Mouse (Mus musculus): ENCODE data around the gene Ewsr1. TPM values are rescaled to one million over a fixed set of nuclear protein-coding genes. Genes with fewer than 3 reads are reported as not detected.
"Not testable (repeated sequence)": the region's sequence is repeated elsewhere in the genome, so short reads cannot be mapped to it uniquely, and the experiment has no call there.

Ewsr1 gene
- total RNA-seq, 2 experiments from 2014 or later: 303 to 308 TPM

DNA sequence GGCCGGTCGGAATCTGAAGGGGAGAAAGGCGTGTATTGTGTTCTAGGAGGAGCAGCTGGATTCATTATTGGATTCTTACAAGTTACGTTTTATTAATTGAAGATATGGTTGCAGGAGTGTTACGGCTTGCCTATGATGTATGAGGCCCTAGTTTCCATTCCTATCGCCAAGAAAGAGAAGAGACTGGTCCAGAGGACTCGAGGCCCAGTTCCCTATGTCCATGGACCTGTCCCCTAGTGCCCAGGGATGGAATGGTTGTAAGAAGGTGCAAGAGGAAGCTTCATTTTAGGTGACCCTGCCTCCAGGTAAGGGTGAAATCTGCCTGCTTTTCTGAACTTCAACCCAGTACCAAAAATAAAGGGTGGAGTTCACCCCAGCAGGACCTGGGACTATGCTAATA, 1.2 kb upstream of the Ewsr1 start:
- intact Hi-C loops (cut with DNase I): no loop called here
- DNase-seq (ENCODE audit: extremely low spot score in 1 of 2, low spot score in 2 of 2): no peak

GRCm38 (mm10) chr11:5099576-5100183, 614 bp upstream of the Ewsr1 start:
- intact Hi-C loops (cut with DNase I): no loop called here

DNA sequence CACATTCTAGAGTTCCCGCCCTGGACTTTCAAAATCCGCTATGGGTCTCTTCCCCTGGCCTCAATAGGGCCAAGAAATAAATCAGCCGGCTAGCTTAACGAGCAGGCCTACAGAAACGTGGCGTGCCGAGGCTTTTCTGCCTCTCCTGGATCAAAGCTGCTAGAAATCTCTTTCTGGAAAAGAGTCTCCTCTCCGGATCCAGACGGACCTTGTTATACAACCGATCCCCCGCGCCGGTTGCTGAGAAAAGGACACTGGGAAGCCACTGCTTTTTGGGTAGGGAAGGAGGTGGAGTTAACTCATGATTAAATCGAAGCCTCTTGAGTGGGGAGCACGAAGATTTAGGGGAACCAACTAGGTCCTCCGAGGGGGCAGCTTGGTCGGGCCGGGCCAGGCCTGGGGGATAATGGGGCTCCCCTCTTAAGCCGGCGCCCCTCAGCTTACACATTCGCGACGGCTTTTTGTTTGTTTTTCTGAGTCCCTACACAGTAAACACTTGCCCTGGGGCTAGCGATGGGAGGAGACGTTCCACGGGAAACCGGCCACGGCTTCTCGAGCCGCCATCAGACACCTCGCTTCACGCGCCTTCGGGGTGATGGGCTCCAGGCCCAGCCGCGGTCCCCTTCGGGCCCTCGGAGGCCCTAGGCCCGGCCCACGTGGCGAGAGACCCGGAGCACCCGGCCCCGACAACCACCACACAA, 881 bp downstream of the Ewsr1 start:
- intact Hi-C loops (cut with DNase I): no loop called here
- peak in 1 of 2 experiments; percentile 42 for DNase-seq (ENCODE audit: extremely low spot score in 1 of 2, low spot score in 2 of 2)

More at GRCm38 (mm10) chr11:5099576-5100183, 614 bp upstream of the Ewsr1 start:
- peak; percentile 75 to 89 for DNase-seq (ENCODE audit: extremely low spot score in 1 of 2, low spot score in 2 of 2)

DNA sequence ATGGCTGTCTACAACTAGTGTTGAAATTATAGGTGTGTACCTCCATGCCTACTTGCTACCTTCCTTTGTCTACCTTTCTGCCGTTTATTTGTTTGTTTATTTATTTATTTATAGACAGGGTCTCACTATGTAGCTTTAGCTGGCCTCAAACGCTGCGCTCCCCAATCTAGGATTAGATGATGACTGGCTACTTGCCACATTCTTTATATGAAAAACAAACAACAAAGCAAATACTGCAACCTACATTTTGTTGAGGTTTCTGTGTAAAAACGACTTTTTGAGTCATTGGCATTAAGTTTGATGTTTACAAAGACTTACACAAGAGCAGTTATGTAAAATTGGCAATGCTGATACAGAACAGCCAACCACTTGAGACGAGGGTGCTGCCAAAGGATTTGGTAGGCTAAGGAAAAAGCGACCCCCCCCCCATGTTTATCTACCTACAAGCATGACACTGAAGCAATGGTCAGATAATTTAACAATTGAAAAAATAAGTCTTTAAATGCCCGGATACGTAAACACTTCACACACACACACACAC, 2.5 kb downstream of the Ewsr1 start:
- intact Hi-C loops (cut with DNase I): no loop called here
- no peak for DNase-seq (ENCODE audit: extremely low spot score in 1 of 2, low spot score in 2 of 2)

DNA sequence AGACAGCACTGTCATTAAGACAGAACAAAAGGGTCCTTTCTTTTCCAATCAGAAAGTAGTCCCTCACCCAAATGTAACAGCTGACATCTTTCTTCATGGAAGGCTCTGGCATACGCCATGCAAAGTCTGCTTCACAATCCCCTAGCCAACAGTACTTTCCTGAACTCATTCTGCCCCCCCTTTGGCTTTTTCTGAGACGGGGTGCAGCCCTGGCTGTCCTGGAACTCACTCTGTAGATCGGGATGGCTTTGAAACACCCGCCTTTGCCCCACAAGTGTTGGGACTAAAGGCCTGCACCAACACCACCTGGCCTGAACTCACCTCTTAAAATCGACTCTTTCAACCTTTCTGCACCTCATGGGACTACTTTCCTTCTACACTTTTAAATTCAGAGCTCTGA, 3.2 kb downstream of the Ewsr1 start:
- DNase-seq (ENCODE audit: extremely low spot score in 1 of 2, low spot score in 2 of 2): no peak
- intact Hi-C loops (cut with DNase I): no loop called here

GRCm38 (mm10) chr11:5091706-5092105, 7.4 kb downstream of the Ewsr1 start:
- DNase-seq (ENCODE audit: extremely low spot score in 1 of 2, low spot score in 2 of 2): no peak
- intact Hi-C loops (cut with DNase I): no loop called here

GRCm38 (mm10) chr11:5089147-5089546, 9.9 kb downstream of the Ewsr1 start:
- DNase-seq (ENCODE audit: extremely low spot score in 1 of 2, low spot score in 2 of 2): no peak
- intact Hi-C loops (cut with DNase I): no loop called here

- intact Hi-C loops (cut with DNase I); DNase-seq (ENCODE audit: extremely low spot score in 1 of 2, low spot score in 2 of 2): not testable (repeated sequence)
Measured at GRCm38 (mm10) chr11:5076843-5077242, 22.2 kb downstream of the Ewsr1 start.

GRCm38 (mm10) chr11:5075760-5076159, 23.3 kb downstream of the Ewsr1 start:
- intact Hi-C loops (cut with DNase I): no loop called here
- DNase-seq (ENCODE audit: extremely low spot score in 1 of 2, low spot score in 2 of 2): no peak

DNA sequence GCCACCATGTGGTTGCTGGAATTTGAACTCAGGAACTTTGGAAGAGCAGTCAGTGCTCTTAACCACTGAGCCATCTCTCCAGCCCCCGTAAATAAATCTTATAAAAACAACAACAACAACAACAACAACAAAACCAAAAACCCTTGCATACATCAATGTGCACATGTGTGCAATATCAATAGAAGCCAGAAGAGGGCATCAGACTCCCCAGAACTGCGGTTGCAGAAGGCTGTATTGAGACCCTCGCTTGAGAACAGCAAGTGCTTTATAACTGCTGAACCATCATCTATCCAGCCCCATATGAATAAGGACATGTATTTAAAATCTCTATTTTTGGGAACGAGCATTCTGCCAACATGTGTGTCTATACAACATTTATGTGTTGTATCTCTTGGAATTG, 24.2 kb downstream of the Ewsr1 start:
- intact Hi-C loops (cut with DNase I): no loop called here
- DNase-seq (ENCODE audit: extremely low spot score in 1 of 2, low spot score in 2 of 2): no peak

DNA sequence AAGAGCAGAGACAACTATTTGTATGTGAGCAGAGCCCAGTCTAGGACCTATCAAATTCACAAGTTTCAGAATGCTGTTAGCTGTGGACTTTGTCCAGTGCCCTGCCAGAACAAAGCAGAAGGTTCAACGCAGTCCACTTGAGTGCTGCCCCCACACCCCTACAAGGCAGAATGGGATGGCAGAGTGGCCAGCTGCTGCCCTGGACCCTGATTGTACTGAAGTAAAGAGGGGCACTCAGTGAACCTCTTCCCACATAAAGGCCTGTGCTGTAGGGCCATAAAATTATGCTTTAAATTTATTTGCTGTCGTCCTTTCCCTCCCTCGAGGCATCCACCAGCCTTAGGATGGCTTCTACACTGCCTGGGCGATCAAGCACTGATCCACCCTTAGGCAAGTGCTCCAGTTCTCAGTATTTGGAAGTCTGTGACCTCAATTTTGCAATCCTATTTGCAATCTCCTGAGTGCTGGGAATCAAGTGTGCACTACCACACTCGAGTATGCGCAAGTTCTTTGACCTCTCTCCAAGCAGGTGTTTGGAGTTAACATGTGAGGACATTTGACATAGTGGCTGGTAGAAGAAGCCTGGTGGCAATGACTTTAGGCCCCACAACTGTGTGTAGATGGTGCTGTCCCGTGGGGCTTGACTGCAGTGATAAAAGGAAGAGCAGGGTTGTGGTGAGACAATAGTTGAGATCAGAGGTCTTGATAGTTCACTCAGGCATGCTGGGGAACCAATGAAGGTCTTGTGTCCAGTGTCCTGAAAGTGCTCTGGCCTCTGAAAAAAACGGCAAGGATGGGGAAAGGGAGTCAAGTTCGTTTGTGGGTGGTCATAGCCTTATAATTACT, 30.7 kb downstream of the Ewsr1 start:
- DNase-seq (ENCODE audit: extremely low spot score in 1 of 2, low spot score in 2 of 2): no peak
- intact Hi-C loops (cut with DNase I): loop anchor here (10.0 kb wide), 1 partner anchor 144 kb away; no protein-coding TSS in a partner anchor

DNA sequence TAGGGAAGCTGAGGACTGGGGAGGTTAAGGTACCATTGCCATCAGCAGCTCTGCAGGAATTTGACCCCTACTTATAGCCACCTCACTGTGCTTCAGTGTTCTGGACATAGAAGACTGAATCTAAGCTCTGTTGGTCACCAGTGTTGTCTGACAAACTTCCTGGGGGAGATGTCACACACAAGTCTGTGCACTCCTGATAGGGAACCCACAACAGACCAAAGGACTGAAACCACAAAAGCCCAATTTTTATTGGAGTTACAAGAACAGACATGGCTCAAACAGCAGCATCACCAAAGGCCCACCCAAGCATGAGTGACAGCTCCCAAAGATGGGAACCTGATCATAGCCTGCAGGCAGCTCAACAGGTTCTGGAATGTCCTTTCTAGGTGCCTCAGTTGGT, 32.0 kb downstream of the Ewsr1 start:
- intact Hi-C loops (cut with DNase I): loop anchor here (10.0 kb wide), 1 partner anchor 142 kb away; no protein-coding TSS in a partner anchor
- no peak for DNase-seq (ENCODE audit: extremely low spot score in 1 of 2, low spot score in 2 of 2)

GRCm38 (mm10) chr11:5065056-5065821, 33.8 kb downstream of the Ewsr1 start, which contains the start of gene Gas2l1:
Gene Gas2l1 (minus strand): TSS chr11:5065327.
- intact Hi-C loops (cut with DNase I): loop anchor here (10.0 kb wide), 1 partner anchor 140 kb away; no protein-coding TSS in a partner anchor
- DNase-seq (ENCODE audit: extremely low spot score in 1 of 2, low spot score in 2 of 2): peak in 1 of 2 experiments; percentile 94

- intact Hi-C loops (cut with DNase I): loop anchor here (10.0 kb wide), 1 partner anchor 140 kb away; no protein-coding TSS in a partner anchor
- no peak for DNase-seq (ENCODE audit: extremely low spot score in 1 of 2, low spot score in 2 of 2)
Measured at GRCm38 (mm10) chr11:5064282-5065055, 34.6 kb downstream of the Ewsr1 start.

GRCm38 (mm10) chr11:5063561-5064281, 35.3 kb downstream of the Ewsr1 start:
- intact Hi-C loops (cut with DNase I): loop anchor here (10.0 kb wide), 1 partner anchor 139 kb away; no protein-coding TSS in a partner anchor
- DNase-seq (ENCODE audit: extremely low spot score in 1 of 2, low spot score in 2 of 2): peak in 1 of 2 experiments; percentile 51

DNA sequence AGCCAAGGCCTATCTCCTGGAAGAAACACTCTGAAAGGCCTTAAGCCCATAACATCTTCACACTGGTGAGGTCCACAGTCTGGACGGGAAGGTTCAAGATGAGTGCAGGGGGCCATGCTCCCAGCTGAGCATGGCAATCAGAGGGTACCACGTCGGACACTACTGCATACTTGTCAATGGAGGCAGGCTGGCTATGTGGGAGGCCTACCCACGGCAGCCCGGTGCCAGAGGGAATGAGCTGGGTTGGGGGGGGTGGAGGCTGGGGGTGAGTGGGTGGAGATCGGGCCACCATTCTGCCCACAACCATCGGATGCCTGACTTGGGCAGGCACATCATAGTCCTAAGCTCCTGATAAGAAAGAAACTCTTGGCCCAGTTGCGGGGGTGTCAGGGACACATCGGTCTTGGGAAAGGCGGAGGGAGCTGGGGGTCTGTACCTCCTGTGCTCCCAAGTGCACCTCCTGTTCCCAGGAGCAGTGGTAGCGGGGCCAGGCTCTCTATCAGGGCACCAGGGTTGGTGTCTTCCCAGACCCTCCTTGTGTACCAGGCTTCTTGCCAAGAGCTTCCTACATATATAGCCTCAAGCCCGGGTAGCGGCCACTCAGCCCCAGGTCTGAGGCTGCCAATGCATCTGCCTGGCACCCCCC, 36.1 kb downstream of the Ewsr1 start:
- no peak for DNase-seq (ENCODE audit: extremely low spot score in 1 of 2, low spot score in 2 of 2)

More for the DNA sequence above, 36.1 kb downstream of the Ewsr1 start:
- intact Hi-C loops (cut with DNase I): loop anchor here (10.0 kb wide), 1 partner anchor 138 kb away; no protein-coding TSS in a partner anchor

Measured in left cerebral cortex, postnatal 10 days (tissue).